Mouse (Mus musculus): ENCODE data around the gene Tspo. TPM values are rescaled to one million over a fixed set of nuclear protein-coding genes. Genes with fewer than 3 reads are reported as not detected.
A peak's percentile ranks its signal among the peaks of the same experiment; 100 is the strongest.

Tspo gene
- total and polyA plus RNA-seq, 3 experiments: 66.5 to 80.0 TPM; not detected in 1

DNA sequence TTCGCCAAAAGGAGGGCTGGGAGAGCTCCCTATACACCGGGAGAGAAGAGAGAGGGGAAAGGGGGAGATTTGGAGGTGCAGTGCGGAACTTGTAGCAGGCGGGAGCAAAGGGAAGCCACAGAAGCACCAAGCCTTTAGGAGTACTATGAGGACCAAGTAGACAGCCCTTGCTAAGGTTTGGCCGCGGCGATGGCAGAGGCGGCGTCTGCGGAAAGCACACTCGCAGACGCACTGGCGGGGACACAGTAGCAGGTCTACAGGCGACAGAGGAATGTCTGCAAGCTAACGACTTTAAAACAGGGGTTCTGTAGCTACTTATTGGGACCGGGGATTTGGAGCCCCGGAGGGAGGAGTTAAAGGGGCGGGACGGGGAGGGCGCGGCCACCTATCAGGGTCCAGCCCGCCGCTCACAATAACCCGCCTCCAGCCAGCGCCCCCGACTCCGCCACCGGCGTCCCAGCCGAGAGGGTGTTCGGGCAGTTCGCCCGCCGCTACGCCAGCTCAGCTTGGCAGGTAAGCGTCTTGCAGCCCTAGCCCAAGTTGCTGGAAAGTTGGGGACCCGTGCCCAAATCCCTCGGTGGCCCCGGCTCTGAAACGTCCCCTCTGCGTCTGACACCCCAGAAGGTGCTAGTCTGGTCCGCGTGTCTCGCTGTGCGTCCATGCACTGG is 36.8 kb upstream of the Tspo start, which contains the start of gene Bik:
TSS of gene Bik (plus strand) at position 439 of the 668 bp plus-strand sequence.
- Histone ChIP-seq H3K9me3 (replicated peaks; ENCODE audit: insufficient read depth, low read length) (no peaks in the 10 kb centered on the region), H3K9ac (ENCODE audit: control insufficient read depth, low read depth, low read length, poor library complexity, severe bottlenecking) (peak within 1 kb of the TSS; percentile 75), H3K27me3 (ENCODE audit: control insufficient read depth in 1 of 2, insufficient read depth in 2 of 2, low read length in 2 of 2) (peaks cover 4 to 12% of the 10 kb centered on the region in 2 experiments; a peak in 3 of 4 replicates), H3K27ac (ENCODE audit: control insufficient read depth, low read depth, low read length) (no peak within 1 kb of the TSS), H3K79me2 (ENCODE audit: control insufficient read depth, insufficient read depth, low read length, poor library complexity) (peaks cover 1% of the 10 kb centered on the region; the same call in 1 of the 2 replicates), H3K4me3 (ENCODE audit: control insufficient read depth in 1 of 2, insufficient read depth in 1 of 2, low read depth in 2 of 2, low read length in 2 of 2) (peak within 1 kb of the TSS; percentile 68 to 94), H3K36me3 (ENCODE audit: control insufficient read depth in 1 of 2, insufficient read depth in 2 of 2, low read length in 2 of 2) (no peaks in the 10 kb centered on the region), H3K4me1 (ENCODE audit: control insufficient read depth in 1 of 2, insufficient read depth in 2 of 2, low read length in 2 of 2) (peaks cover 0 to 4% of the 10 kb centered on the region in 2 experiments; a peak in 1 of 4 replicates)
- peak; percentile 82 for DNase-seq (ENCODE audit: low read depth, low spot score)
- no peak for TF ChIP-seq POLR2AphosphoS5 (IDR thresholded peaks at IDR 0.05; ENCODE audit: borderline replicate concordance, low read depth, low read length)
- 0 out of 2 replicates have a peak, but pooled peaks have one; percentile 54 for TF ChIP-seq MAX (IDR thresholded peaks at IDR 0.05; ENCODE audit: low read length)
- no peak for TF ChIP-seq TCF12 (IDR thresholded peaks at IDR 0.05; ENCODE audit: low read depth, low read length)
- TF ChIP-seq MAFK (IDR thresholded peaks at IDR 0.05; ENCODE audit: borderline replicate concordance, low read depth, low read length): no peak
- no peak for TF ChIP-seq MYC (IDR thresholded peaks at IDR 0.05; ENCODE audit: low read depth, low read length)
- TF ChIP-seq UBTF (IDR thresholded peaks at IDR 0.05; ENCODE audit: borderline replicate concordance, insufficient read depth, low read depth, low read length): no peak
- TF ChIP-seq RAD21 (IDR thresholded peaks at IDR 0.05; ENCODE audit: low read depth, low read length): no peak
- TF ChIP-seq TBP (IDR thresholded peaks at IDR 0.05; ENCODE audit: low read depth, low read length): no peak
- TF ChIP-seq MAZ (IDR thresholded peaks at IDR 0.05; ENCODE audit: low read depth, low read length): peak; percentile 26; the same call in 1 of the 2 replicates
- TF ChIP-seq SMC3 (IDR thresholded peaks at IDR 0.05; ENCODE audit: low read depth, low read length): no peak
- no peak for TF ChIP-seq E2F4 (IDR thresholded peaks at IDR 0.05; ENCODE audit: borderline replicate concordance, low read depth, low read length)
- peak; percentile 49 to 58; a peak in 2 of 4 replicates for TF ChIP-seq POLR2A (IDR thresholded peaks at IDR 0.05; ENCODE audit: control insufficient read depth in 1 of 2, insufficient read depth in 1 of 2, low read depth in 1 of 2, low read length in 2 of 2, poor library complexity in 1 of 2)
- no peak for TF ChIP-seq ZMIZ1 (IDR thresholded peaks at IDR 0.05; ENCODE audit: low read depth, low read length)
- no peak for TF ChIP-seq KAT2A (conservative IDR thresholded peaks at IDR 0.05; ENCODE audit: low read depth, low read length)
- TF ChIP-seq RCOR1 (IDR thresholded peaks at IDR 0.05; ENCODE audit: low read depth, low read length): no peak
- TF ChIP-seq GATA1 (IDR thresholded peaks at IDR 0.05; ENCODE audit: low read depth, low read length): no peak
- TF ChIP-seq BHLHE40 (IDR thresholded peaks at IDR 0.05; ENCODE audit: borderline replicate concordance, low read depth, low read length): no peak
- no peak for TF ChIP-seq ELF1 (IDR thresholded peaks at IDR 0.05; ENCODE audit: low read depth, low read length)
- peak; percentile 14; the same call in 1 of the 2 replicates for TF ChIP-seq HCFC1 (IDR thresholded peaks at IDR 0.05; ENCODE audit: low read depth, low read length)
- no peak for TF ChIP-seq GABPA (IDR thresholded peaks at IDR 0.05; ENCODE audit: low read depth, low read length)
- TF ChIP-seq USF1 (IDR thresholded peaks at IDR 0.05; ENCODE audit: low read depth, low read length): no peak
- TF ChIP-seq ZNF384 (IDR thresholded peaks at IDR 0.05; ENCODE audit: low read depth, low read length): no peak
- TF ChIP-seq ZKSCAN1 (IDR thresholded peaks at IDR 0.05; ENCODE audit: low read depth, low read length): no peak
- TF ChIP-seq CTCF (IDR thresholded peaks at IDR 0.05 in 2 of 3, conservative IDR thresholded peaks at IDR 0.05 in 1 of 3; ENCODE audit: control insufficient read depth in 1 of 3, insufficient read depth in 1 of 3, low read depth in 2 of 3, low read length in 3 of 3, poor library complexity in 1 of 3, severe bottlenecking in 1 of 3): 0 out of 6 replicates have a peak, but pooled peaks of 1 of the 3 experiments have one; percentile 5
- TF ChIP-seq ZC3H11A (IDR thresholded peaks at IDR 0.05; ENCODE audit: low read depth, low read length): no peak
- TF ChIP-seq USF2 (IDR thresholded peaks at IDR 0.05; ENCODE audit: borderline replicate concordance in 1 of 2, insufficient read depth in 1 of 2, low read depth in 1 of 2, low read length in 2 of 2): no peak
- TF ChIP-seq MEF2A (IDR thresholded peaks at IDR 0.05; ENCODE audit: extremely low read depth, insufficient replicate concordance, low read depth, low read length, poor library complexity, severe bottlenecking): no peak
- no peak for TF ChIP-seq CHD2 (IDR thresholded peaks at IDR 0.05; ENCODE audit: low read length)
- TF ChIP-seq SIN3A (IDR thresholded peaks at IDR 0.05; ENCODE audit: low read length): peak; percentile 30; the same call in 1 of the 2 replicates
- no peak for TF ChIP-seq POLR2AphosphoS2 (IDR thresholded peaks at IDR 0.05; ENCODE audit: low read length)
- no peak for TF ChIP-seq CHD1 (IDR thresholded peaks at IDR 0.05; ENCODE audit: low read depth, low read length)
- no peak for TF ChIP-seq ETS1 (IDR thresholded peaks at IDR 0.05; ENCODE audit: low read depth, low read length)
- no peak for TF ChIP-seq TAL1 (IDR thresholded peaks at IDR 0.05; ENCODE audit: low read length)
- no peak for TF ChIP-seq JUND (IDR thresholded peaks at IDR 0.05; ENCODE audit: low read depth, low read length)
- no peak for TF ChIP-seq EP300 (IDR thresholded peaks at IDR 0.05; ENCODE audit: low read depth in 1 of 2, low read length in 2 of 2)
- TF ChIP-seq MXI1 (IDR thresholded peaks at IDR 0.05; ENCODE audit: low read depth, low read length): peak; percentile 65
- TF ChIP-seq NELFE (IDR thresholded peaks at IDR 0.05; ENCODE audit: low read depth, low read length): peak; percentile 51

Measured in MEL (cell line).